ENCODE assay signal across 9 mouse cellular contexts in the genomic region with DNA sequence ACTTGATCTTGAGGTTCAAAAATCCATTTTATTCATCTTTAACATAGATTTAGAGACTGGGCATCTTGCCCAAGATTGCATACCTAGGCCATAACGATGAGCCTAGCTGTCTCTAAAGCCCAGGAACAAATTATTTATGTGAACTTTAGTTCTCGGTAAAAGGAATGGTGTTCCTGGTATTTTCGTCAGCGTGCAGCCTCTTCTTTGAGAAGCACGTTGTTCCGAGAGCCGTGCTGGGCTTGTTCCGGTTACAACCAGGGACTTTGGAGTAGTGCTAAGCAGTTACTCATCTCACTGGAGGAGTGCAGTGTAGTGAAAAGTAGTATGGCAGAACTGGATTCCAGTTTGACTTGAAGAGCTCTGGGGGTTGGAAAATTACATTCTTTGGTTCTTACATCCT. TPM values are rescaled to one million over a fixed set of nuclear protein-coding genes. Genes with fewer than 3 reads are reported as not detected.
DNase-seq lines count a peak whose midpoint lies in the region; ATAC-seq and TF ChIP-seq lines count a peak whose summit lies in the region.
"Had no signal": no experiment of that assay in that cellular context is flagged by ENCODE, and none has a peak within 500 bp of the region (broad histone marks: within the 10 kb centered on the region; RNA-seq: fewer than 3 reads in every experiment).

No protein-coding gene starts in this region.

- TF ChIP-seq POLR2A in spleen, adult 2 months (IDR thresholded peaks at IDR 0.05; ENCODE audit: low read depth, low read length), result no peak

- H3K27me3 ChIP-seq in spleen, adult 2 months (ENCODE audit: control insufficient read depth, insufficient read depth, low read length), result no peaks in the 10 kb centered on the region
- H3K27me3 ChIP-seq in hindbrain, embryonic 16.5 days (replicated peaks; ENCODE audit: control insufficient read depth, insufficient read depth, low read length), result no peaks in the 10 kb centered on the region
- no peaks in the 10 kb centered on the region for H3K27me3 ChIP-seq in midbrain, postnatal 0 days (ENCODE audit: insufficient read depth, low read length)

- WGBS in spleen, adult 2 months, result 26% methylated on average over 8 of the region's 8 CpGs
- WGBS in hindbrain, embryonic 16.5 days, result 27% methylated on average over 8 of the region's 8 CpGs
- WGBS in midbrain, postnatal 0 days, result 22% methylated on average over 8 of the region's 8 CpGs

- ATAC-seq in hindbrain, embryonic 16.5 days, result no peak
- no peak for ATAC-seq in midbrain, postnatal 0 days (ENCODE audit: low FRiP score)

- TF ChIP-seq CTCF in spleen, adult 2 months (IDR thresholded peaks at IDR 0.05; ENCODE audit: extremely low read depth, insufficient read depth, insufficient read length, insufficient replicate concordance), result no peak
- no peak for TF ChIP-seq CTCF in midbrain, postnatal 0 days (IDR thresholded peaks at IDR 0.05)

- peaks cover 11% of the 10 kb centered on the region for H3K36me3 ChIP-seq in spleen, adult 2 months (ENCODE audit: control insufficient read depth, insufficient read depth, low read length)
- H3K36me3 ChIP-seq in hindbrain, embryonic 16.5 days (ENCODE audit: control insufficient read depth, insufficient read depth, low read length), result peaks cover 15% of the 10 kb centered on the region
- H3K36me3 ChIP-seq in midbrain, postnatal 0 days (ENCODE audit: insufficient read depth, low read length), result peaks cover 11% of the 10 kb centered on the region

- no peaks in the 10 kb centered on the region for H3K9me3 ChIP-seq in hindbrain, embryonic 16.5 days (ENCODE audit: control insufficient read depth, low read length)
- no peaks in the 10 kb centered on the region for H3K9me3 ChIP-seq in midbrain, postnatal 0 days (ENCODE audit: low read length)

- H3K27ac ChIP-seq in spleen, adult 2 months (ENCODE audit: insufficient read depth, low read length), result peak overlapping the region; percentile 70; the same call in 1 of the 2 replicates
- H3K27ac ChIP-seq in hindbrain, embryonic 16.5 days (ENCODE audit: low read depth, low read length), result peak overlapping the region; percentile 88; the same call in 1 of the 2 replicates
- peak overlapping the region; percentile 12; the same call in 1 of the 2 replicates for H3K27ac ChIP-seq in midbrain, postnatal 0 days (ENCODE audit: low read depth, low read length)

- peak overlapping the region; percentile 82 for H3K4me2 ChIP-seq in hindbrain, embryonic 16.5 days (ENCODE audit: low read length)
- peak overlapping the region; percentile 72 for H3K4me2 ChIP-seq in midbrain, postnatal 0 days (ENCODE audit: low read depth, low read length, poor library complexity, severe bottlenecking)

- H3K4me1 ChIP-seq in spleen, adult 2 months (ENCODE audit: control insufficient read depth, insufficient read depth, insufficient read length), result peaks cover 5% of the 10 kb centered on the region; the same call in 1 of the 2 replicates
- peaks cover 19% of the 10 kb centered on the region for H3K4me1 ChIP-seq in hindbrain, embryonic 16.5 days (ENCODE audit: control insufficient read depth, insufficient read depth, low read depth, low read length)
- H3K4me1 ChIP-seq in midbrain, postnatal 0 days (ENCODE audit: insufficient read depth, low read length), result 0 out of 2 replicates have a peak, but pooled peaks cover 5% of the 10 kb centered on the region

- peak overlapping the region; percentile 72 for H3K9ac ChIP-seq in hindbrain, embryonic 16.5 days (ENCODE audit: low read depth, low read length)
- H3K9ac ChIP-seq in midbrain, postnatal 0 days (replicated peaks; ENCODE audit: low read length, poor library complexity, severe bottlenecking), result peak overlapping the region; percentile 65

- peak; percentile 37 to 68 for DNase-seq in adrenal gland, adult (ENCODE audit: inconsistent age in 2 of 2, low spot score in 1 of 2)
- no peak for DNase-seq in adrenal gland, adult 8-10 months
- DNase-seq in spleen, adult 2 months (ENCODE audit: low read depth in 1 of 2, low spot score in 2 of 2), result no peak
- DNase-seq in spleen, postnatal 14 days (ENCODE audit: low spot score in 2 of 2), result no peak
- DNase-seq in midbrain, postnatal 0 days (ENCODE audit: low spot score), result no peak
- DNase-seq in cerebellum, postnatal 25 days, result no peak
- no peak for DNase-seq in left cerebral cortex, postnatal 25 days (ENCODE audit: low spot score in 2 of 2)

- intact Hi-C loops in left cerebral cortex, postnatal 25 days (cut with DNase I), result no loop called here

- no peak overlapping the region; the same call in 1 of the 2 replicates for H3K4me3 ChIP-seq in spleen, adult 2 months (ENCODE audit: extremely low read depth, insufficient read depth, insufficient read length)
- peak overlapping the region; percentile 68 for H3K4me3 ChIP-seq in hindbrain, embryonic 16.5 days (ENCODE audit: low read length)
- H3K4me3 ChIP-seq in midbrain, postnatal 0 days (ENCODE audit: low read depth, low read length), result peak overlapping the region; percentile 43

RNA-seq across cellular contexts. Expression of a gene that starts 0.7 kb away (rescaled TPM):
- 10 to 100 TPM; 53.0 to 63.5 (median 57.2) TPM for total RNA-seq in adrenal gland, adult 8-10 months (2022)
- polyA plus RNA-seq in spleen, adult 2 months (2012; rRNA removed), result 8.3 and 10.1 TPM in 2 replicates
- 68.9 and 72.9 TPM in 2 replicates for polyA plus RNA-seq in hindbrain, embryonic 16.5 days (2015; fragmentation: Nextera tagmentation; extraction: Ambion mirVana)
- total RNA-seq in midbrain, postnatal 0 days (2014; rRNA removed), result 45.7 and 52.2 TPM in 2 replicates
- 71.1 and 76.0 TPM in 2 replicates for polyA plus RNA-seq in midbrain, postnatal 0 days (2015; fragmentation: Nextera tagmentation; extraction: Ambion mirVana)
- 10 to 100 TPM; 47.2 to 48.4 TPM for total RNA-seq in left cerebral cortex, postnatal 25 days (2021)

RNA-seq across cellular contexts. Expression of a gene that starts 1.1 kb away (rescaled TPM):
- total RNA-seq in adrenal gland, adult 8-10 months (2022), result 10 to 100 TPM; 28.1 to 32.3 (median 29.7) TPM
- polyA plus RNA-seq in spleen, adult 2 months (2012; rRNA removed), result 6.6 and 8.7 TPM in 2 replicates
- 21.7 and 29.0 TPM in 2 replicates for polyA plus RNA-seq in hindbrain, embryonic 16.5 days (2015; fragmentation: Nextera tagmentation; extraction: Ambion mirVana)
- total RNA-seq in midbrain, postnatal 0 days (2014; rRNA removed), result 22.6 and 28.2 TPM in 2 replicates
- 17.8 and 20.0 TPM in 2 replicates for polyA plus RNA-seq in midbrain, postnatal 0 days (2015; fragmentation: Nextera tagmentation; extraction: Ambion mirVana)
- 10 to 100 TPM; 11.9 to 16.3 TPM for total RNA-seq in left cerebral cortex, postnatal 25 days (2021)

RNA-seq across cellular contexts. Expression of a gene that starts 55.6 kb away (rescaled TPM):
- total RNA-seq in adrenal gland, adult 8-10 months (2022), result not detected
- not detected in 2 replicates for polyA plus RNA-seq in spleen, adult 2 months (2012; rRNA removed)
- polyA plus RNA-seq in hindbrain, embryonic 16.5 days (2015; fragmentation: Nextera tagmentation; extraction: Ambion mirVana), result not detected in 2 replicates
- not detected in 2 replicates for total RNA-seq in midbrain, postnatal 0 days (2014; rRNA removed)
- not detected in 2 replicates for polyA plus RNA-seq in midbrain, postnatal 0 days (2015; fragmentation: Nextera tagmentation; extraction: Ambion mirVana)
- total RNA-seq in left cerebral cortex, postnatal 25 days (2021), result not detected
- total RNA-seq: neutrophil, adult 5-6 weeks had no signal

RNA-seq across cellular contexts. Expression of a gene that starts 57.4 kb away (rescaled TPM):
- total RNA-seq in adrenal gland, adult 8-10 months (2022), result 10 to 100 TPM; 11.3 to 15.3 (median 13.3) TPM
- polyA plus RNA-seq in spleen, adult 2 months (2012; rRNA removed), result 0.65 and 0.75 TPM in 2 replicates
- polyA plus RNA-seq in hindbrain, embryonic 16.5 days (2015; fragmentation: Nextera tagmentation; extraction: Ambion mirVana), result 1.1 and 1.4 TPM in 2 replicates
- total RNA-seq in midbrain, postnatal 0 days (2014; rRNA removed), result 1.9 TPM in 2 replicates
- polyA plus RNA-seq in midbrain, postnatal 0 days (2015; fragmentation: Nextera tagmentation; extraction: Ambion mirVana), result 0.59 and 0.77 TPM in 2 replicates
- total RNA-seq in left cerebral cortex, postnatal 25 days (2021), result 1 to 10 TPM; 1.3 to 2.0 TPM
- total RNA-seq: neutrophil, adult 5-6 weeks had no signal

Comparison
In these comparisons a context has a peak if more than half of its experiments do, and no peak if none do; other contexts are left out.
1. DNase-seq: peak in adrenal gland, adult (2 of 2); none in adrenal gland, adult 8-10 months (single experiment), spleen, adult 2 months (0 of 2), spleen, postnatal 14 days (0 of 2), midbrain, postnatal 0 days (single experiment), cerebellum, postnatal 25 days (0 of 2) and left cerebral cortex, postnatal 25 days (0 of 2).
2. H3K27ac ChIP-seq: peak in every context shown above with its lines; median percentile 88 in hindbrain, embryonic 16.5 days; 70 in spleen, adult 2 months; 12 in midbrain, postnatal 0 days.